Mouse (Mus musculus) heart, embryonic 14.5 days (tissue): ENCODE results near the gene Cog5. TPM values are rescaled to one million over a fixed set of nuclear protein-coding genes. Genes with fewer than 3 reads are reported as not detected.
A peak's percentile ranks its signal among the peaks of the same experiment; 100 is the strongest.

Source experiments
- ATAC-seq: fragments of 200-750 bp; cut with Nextera tagmentation; 2 replicates; pipeline ENCODE4 v1.8.0; 2017; ENCODE audit warnings: low read depth, moderate TSS enrichment; ENCODE audit not compliant: insufficient number of reproducible peaks, insufficient read depth, low FRiP score
- H3K27ac ChIP-seq, 2 experiments: fragments of 200-500 bp in 1 of 2; fragments of 300-500 bp in 1 of 2; sonication (generic) in 1 of 2; replicated peaks in 1 of 2; 2 replicates each; pipeline ENCODE4 v1.5.1; 2012 to 2014; ENCODE audit warnings: low read depth in 2 of 2, low read length in 2 of 2, control low read depth in 1 of 2, mild to moderate bottlenecking in 1 of 2, mixed read lengths in 1 of 2; ENCODE audit not compliant: control insufficient read depth in 1 of 2, insufficient read depth in 1 of 2
- H3K27me3 ChIP-seq: fragments of 300-500 bp; sonication (generic); 2 replicates; pipeline ENCODE4 v1.6.1; 2014; ENCODE audit warnings: mild to moderate bottlenecking, low read length, control low read depth; ENCODE audit not compliant: control insufficient read depth, insufficient read depth
- H3K36me3 ChIP-seq: fragments of 300-500 bp; sonication (generic); 2 replicates; pipeline ENCODE4 v1.6.1; 2014; ENCODE audit warnings: mild to moderate bottlenecking, control low read depth, low read length, mixed read lengths; ENCODE audit not compliant: control insufficient read depth, insufficient read depth
- H3K4me1 ChIP-seq, 2 experiments: fragments of 200-500 bp in 1 of 2; fragments of 300-500 bp in 1 of 2; sonication (generic) in 1 of 2; 2 replicates each; pipeline ENCODE4 v1.6.1; 2012 to 2014; ENCODE audit warnings: low read length in 2 of 2, control low read depth in 1 of 2, mixed read lengths in 1 of 2; ENCODE audit not compliant: control insufficient read depth in 2 of 2, insufficient read depth in 2 of 2
- H3K4me2 ChIP-seq: fragments of 300-500 bp; sonication (generic); 2 replicates; pipeline ENCODE4 v1.6.1; 2014; ENCODE audit warnings: mild to moderate bottlenecking, low read length
- H3K4me3 ChIP-seq, 2 experiments: fragments of 200-500 bp in 1 of 2; fragments of 300-500 bp in 1 of 2; sonication (generic) in 1 of 2; 2 replicates each; pipeline ENCODE4 v1.5.1; 2012 to 2014; ENCODE audit warnings: low read length in 2 of 2, mild to moderate bottlenecking in 2 of 2, control low read depth in 1 of 2, low read depth in 1 of 2, moderate library complexity in 1 of 2; ENCODE audit not compliant: control insufficient read depth in 1 of 2, insufficient read depth in 1 of 2
- H3K9ac ChIP-seq: fragments of 300-500 bp; sonication (generic); 2 replicates; pipeline ENCODE4 v1.6.1; 2014; ENCODE audit warnings: mild to moderate bottlenecking, low read length
- H3K9me3 ChIP-seq: fragments of 300-500 bp; sonication (generic); 2 replicates; pipeline ENCODE4 v1.6.1; 2016; ENCODE audit warnings: low read length, control low read depth; ENCODE audit not compliant: control insufficient read depth
- WGBS: fragments of 180-500 bp; shearing (Covaris S2); extraction: QIAGEN DNeasy Blood & Tissue Kit; methylation state at CpG from one replicate; pipeline ENCODE4 v1.1.7; 2014; 5-methylcytosine and 5-hydroxymethylcytosine counted together
- polyA plus RNA-seq: library from polyadenylated mRNA; unstranded; fragments of >200 nt; fragmentation: Nextera tagmentation; extraction: Ambion mirVana; gene quantifications from 2 replicates; pipeline ENCODE4 v1.2.1, GENCODE M21; 2014

Gene Cog5
- polyA plus RNA-seq, 1 experiment from 2014 or later: 38.0 TPM

DNA sequence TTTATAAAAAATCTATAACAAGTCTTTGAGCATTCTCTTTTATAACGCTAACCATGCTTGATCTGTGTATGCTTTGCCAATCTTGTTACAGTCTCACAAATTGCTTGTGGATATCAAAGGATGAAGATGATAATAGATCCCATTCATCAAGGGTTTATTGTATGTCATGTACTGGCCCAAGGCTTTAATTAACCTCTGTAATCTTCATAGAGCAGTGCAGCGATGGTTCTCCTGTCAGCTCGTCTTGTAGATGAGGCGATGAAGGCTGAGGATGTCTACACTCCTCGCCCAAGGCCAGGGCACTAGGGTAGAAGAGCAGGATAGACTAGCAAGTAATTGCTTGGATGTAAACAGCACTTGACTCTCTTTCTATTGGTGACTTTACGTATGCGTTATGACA is 164.9 kb downstream of the Cog5 start:
- Histone ChIP-seq H3K27me3 (no peaks in the 10 kb centered on the region), H3K4me1 (0 out of 4 replicates have a peak, but pooled peaks cover 0 to under 1% of the 10 kb centered on the region in 2 experiments), H3K9me3 (no peaks in the 10 kb centered on the region), H3K36me3 (0 out of 2 replicates have a peak, but pooled peaks cover 5% of the 10 kb centered on the region), H3K27ac (no peak overlapping the region), H3K9ac (no peak overlapping the region), H3K4me3 (no peak overlapping the region), H3K4me2 (no peak overlapping the region)
- no peak for ATAC-seq
- 72% methylated on average over 7 of the region's 7 CpGs for WGBS

DNA sequence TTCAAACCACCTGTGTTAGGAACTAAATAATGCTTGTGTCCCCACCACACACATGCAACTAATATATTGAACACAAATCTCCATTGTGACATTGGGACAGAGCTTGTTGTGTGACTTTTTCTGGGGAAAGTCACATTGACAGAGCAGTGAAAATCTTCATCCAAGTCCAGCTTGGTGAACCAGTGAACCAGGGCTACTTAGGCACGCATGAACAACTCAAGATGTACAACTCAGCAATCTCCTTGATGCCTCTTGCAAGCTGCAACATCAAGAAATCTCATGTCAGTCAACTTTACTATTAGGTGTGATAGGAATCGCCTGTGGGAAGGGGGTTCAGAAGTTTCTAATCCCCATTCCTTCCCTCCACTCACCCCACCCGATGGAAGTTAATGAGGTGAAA is 169.0 kb downstream of the Cog5 start:
- WGBS: 85% methylated on average over 3 of the region's 3 CpGs
- ATAC-seq: no peak

DNA sequence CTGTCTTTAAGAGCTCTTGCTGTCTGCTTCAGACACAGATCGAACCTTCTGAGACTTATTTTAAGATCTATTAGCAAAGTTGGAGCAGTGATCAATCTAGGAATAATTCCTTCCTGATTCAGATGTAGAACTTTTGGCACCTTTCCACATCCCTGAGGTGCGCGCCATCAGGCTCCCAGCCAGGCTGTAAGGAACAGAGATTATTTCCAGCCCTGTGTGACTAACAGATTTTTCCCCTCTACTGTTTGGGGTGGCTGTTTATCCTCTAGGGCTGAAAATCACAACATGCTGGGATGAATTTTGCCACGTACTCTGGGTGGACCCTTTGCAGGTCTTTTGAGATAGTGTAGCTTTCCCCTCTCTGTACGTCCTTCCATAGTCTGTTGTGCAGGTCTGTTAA is 170.2 kb downstream of the Cog5 start:
- no peaks in the 10 kb centered on the region for H3K9me3 ChIP-seq
- no peak overlapping the region for H3K4me2 ChIP-seq
- H3K4me3 ChIP-seq: no peak overlapping the region
- no peak for ATAC-seq
- 61% methylated on average over 5 of the region's 5 CpGs for WGBS
- H3K4me1 ChIP-seq: peaks cover 0 to 6% of the 10 kb centered on the region in 2 experiments; a peak in 1 of 4 replicates
- H3K36me3 ChIP-seq: 0 out of 2 replicates have a peak, but pooled peaks cover 5% of the 10 kb centered on the region
- no peaks in the 10 kb centered on the region for H3K27me3 ChIP-seq
- 0 out of 4 replicates have a peak overlapping the region, but pooled peaks of 1 of the 2 experiments have one; percentile 44 for H3K27ac ChIP-seq
- no peak overlapping the region for H3K9ac ChIP-seq

More for the DNA sequence above, 169.0 kb downstream of the Cog5 start:
- Histone ChIP-seq H3K9ac (no peak overlapping the region), H3K36me3 (0 out of 2 replicates have a peak, but pooled peaks cover 5% of the 10 kb centered on the region), H3K4me3 (no peak overlapping the region), H3K27me3 (no peaks in the 10 kb centered on the region), H3K9me3 (no peaks in the 10 kb centered on the region), H3K4me2 (no peak overlapping the region), H3K27ac (no peak overlapping the region), H3K4me1 (peaks cover 0 to 6% of the 10 kb centered on the region in 2 experiments; a peak in 1 of 4 replicates)

DNA sequence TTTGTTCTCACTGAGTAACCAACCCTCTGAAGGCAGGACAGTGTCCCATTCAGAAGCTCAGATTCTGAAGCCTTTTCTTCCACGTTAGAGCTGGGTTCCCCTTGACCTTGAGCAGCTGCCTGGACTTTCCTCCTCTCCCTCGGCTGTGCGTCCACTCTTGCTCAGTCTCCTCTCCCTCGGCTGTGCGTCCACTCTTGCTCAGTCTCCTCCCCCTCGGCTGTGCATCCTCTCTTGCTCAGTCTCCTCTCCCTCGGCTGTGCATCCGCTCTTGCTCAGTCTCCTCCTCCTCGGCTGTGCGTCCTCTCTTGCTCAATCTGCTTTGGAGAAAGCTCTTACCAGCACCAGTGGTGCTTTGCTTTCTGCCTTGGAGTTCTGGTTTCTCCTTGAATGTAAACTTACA is 171.2 kb downstream of the Cog5 start:
- H3K4me1 ChIP-seq: peaks cover 0 to 6% of the 10 kb centered on the region in 2 experiments; a peak in 1 of 4 replicates
- H3K4me2 ChIP-seq: no peak overlapping the region
- no peaks in the 10 kb centered on the region for H3K9me3 ChIP-seq

DNA sequence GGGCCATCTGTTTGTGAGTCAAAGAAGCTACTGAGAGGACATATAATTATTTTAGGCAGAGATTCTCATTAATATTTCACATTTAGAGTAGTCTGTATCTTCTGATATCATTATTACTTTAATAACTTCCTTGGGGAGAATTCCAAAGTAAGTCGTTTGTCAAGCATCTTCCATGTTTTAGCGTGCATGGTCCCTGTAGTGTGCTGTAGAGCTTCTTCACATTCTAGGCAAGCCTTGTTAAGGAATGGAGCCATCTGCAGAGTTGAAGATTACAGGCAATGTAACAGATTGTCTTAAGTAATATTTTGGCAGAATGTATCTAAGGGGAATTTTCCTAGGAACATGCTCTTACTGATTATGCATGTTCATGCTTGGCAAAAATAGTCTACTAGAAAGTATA is 171.8 kb downstream of the Cog5 start:
- ATAC-seq: no peak
- Histone ChIP-seq H3K36me3 (0 out of 2 replicates have a peak, but pooled peaks cover 5% of the 10 kb centered on the region), H3K4me1 (peaks cover 0 to 6% of the 10 kb centered on the region in 2 experiments; a peak in 1 of 4 replicates), H3K9me3 (no peaks in the 10 kb centered on the region), H3K9ac (no peak overlapping the region), H3K27me3 (no peaks in the 10 kb centered on the region), H3K4me3 (no peak overlapping the region), H3K27ac (no peak overlapping the region), H3K4me2 (no peak overlapping the region)
- 93% methylated on average over 2 of the region's 2 CpGs for WGBS

More for the DNA sequence above, 171.2 kb downstream of the Cog5 start:
- no peak overlapping the region for H3K9ac ChIP-seq
- H3K27me3 ChIP-seq: no peaks in the 10 kb centered on the region
- H3K27ac ChIP-seq: no peak overlapping the region
- H3K36me3 ChIP-seq: 0 out of 2 replicates have a peak, but pooled peaks cover 5% of the 10 kb centered on the region
- no peak overlapping the region for H3K4me3 ChIP-seq
- ATAC-seq: no peak
- WGBS: 45% methylated on average over 10 of the region's 10 CpGs

DNA sequence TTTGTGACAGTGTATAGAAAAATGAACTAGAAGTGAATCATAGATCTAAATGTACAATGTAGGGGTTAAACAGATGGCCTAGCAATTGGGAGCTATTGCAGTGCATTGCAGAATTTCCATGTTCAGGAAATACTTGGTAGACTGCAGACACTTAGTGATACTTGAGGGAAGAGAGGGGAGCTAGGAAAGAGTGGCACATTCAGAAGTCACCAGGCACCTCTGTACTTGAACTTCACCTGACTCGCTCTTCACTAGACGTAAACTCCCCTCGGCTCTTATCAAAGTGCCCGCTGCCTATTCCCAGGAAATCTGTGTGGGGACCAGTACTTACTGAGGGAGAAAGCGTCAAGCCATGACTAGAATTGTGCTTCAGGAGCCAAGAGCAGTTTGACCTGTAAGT is 180.8 kb downstream of the Cog5 start:
- H3K9me3 ChIP-seq: no peaks in the 10 kb centered on the region
- H3K4me2 ChIP-seq: no peak overlapping the region
- H3K27ac ChIP-seq: no peak overlapping the region
- H3K9ac ChIP-seq: no peak overlapping the region
- H3K36me3 ChIP-seq: 0 out of 2 replicates have a peak, but pooled peaks cover 3% of the 10 kb centered on the region
- no peak for ATAC-seq
- no peak overlapping the region for H3K4me3 ChIP-seq
- 51% methylated on average over 5 of the region's 5 CpGs for WGBS
- H3K4me1 ChIP-seq: peaks cover 0 to 3% of the 10 kb centered on the region in 2 experiments; a peak in 1 of 4 replicates
- H3K27me3 ChIP-seq: no peaks in the 10 kb centered on the region

DNA sequence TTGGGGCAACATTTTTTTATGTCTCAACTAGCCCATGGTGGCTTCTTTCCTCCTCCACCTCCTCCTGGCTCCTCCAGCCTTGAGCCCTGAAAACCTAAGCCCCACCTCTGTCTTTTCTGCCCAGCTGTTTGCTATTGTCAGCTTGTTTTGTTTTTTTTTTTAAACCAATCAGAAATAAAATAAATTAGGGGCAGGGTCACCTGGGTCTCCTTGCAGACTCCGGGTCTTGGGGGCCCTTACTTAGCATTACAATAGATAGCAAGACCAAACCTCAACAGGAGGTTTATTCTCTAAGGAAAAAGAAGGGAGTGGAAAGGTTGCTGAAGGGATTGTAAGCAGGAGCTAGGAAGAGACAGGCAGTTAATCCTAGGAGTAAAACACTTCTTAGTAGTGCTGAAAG is 181.5 kb downstream of the Cog5 start:
- no peak overlapping the region for H3K9ac ChIP-seq
- H3K4me2 ChIP-seq: no peak overlapping the region
- 0 out of 2 replicates have a peak, but pooled peaks cover 3% of the 10 kb centered on the region for H3K36me3 ChIP-seq
- H3K4me3 ChIP-seq: no peak overlapping the region
- H3K27ac ChIP-seq: no peak overlapping the region
- H3K27me3 ChIP-seq: no peaks in the 10 kb centered on the region
- H3K4me1 ChIP-seq: peaks cover 0 to 3% of the 10 kb centered on the region in 2 experiments; a peak in 1 of 4 replicates
- H3K9me3 ChIP-seq: no peaks in the 10 kb centered on the region
- ATAC-seq: no peak
- 43% methylated on average over 1 of the region's 1 CpGs for whole genome bisulfite sequencing

DNA sequence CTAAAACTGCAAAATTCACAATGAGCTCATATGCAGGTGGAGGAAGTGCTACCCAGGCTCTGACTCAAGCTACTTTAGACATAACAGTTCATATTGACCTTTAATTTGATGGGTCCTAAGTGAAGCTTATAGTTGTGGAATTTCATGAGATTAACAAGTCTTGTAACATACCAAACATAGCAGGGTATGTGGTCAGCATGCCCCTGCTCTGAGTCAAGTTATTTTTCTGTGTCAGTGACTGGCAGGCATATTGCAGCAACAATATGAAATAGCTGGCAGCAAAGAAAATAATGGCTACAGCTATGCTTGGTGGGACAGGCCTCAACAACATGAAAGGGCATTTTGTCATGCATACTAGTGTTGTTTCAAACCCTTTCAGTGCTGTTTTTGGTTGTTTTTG is 183.9 kb downstream of the Cog5 start:
- peaks cover 0 to 3% of the 10 kb centered on the region in 2 experiments; a peak in 1 of 4 replicates for H3K4me1 ChIP-seq

More for the DNA sequence above, 183.9 kb downstream of the Cog5 start:
- H3K4me2 ChIP-seq: no peak overlapping the region
- H3K4me3 ChIP-seq: no peak overlapping the region
- H3K36me3 ChIP-seq: 0 out of 2 replicates have a peak, but pooled peaks cover 7% of the 10 kb centered on the region
- no peak overlapping the region for H3K27ac ChIP-seq
- no peak for ATAC-seq
- no peaks in the 10 kb centered on the region for H3K9me3 ChIP-seq
- H3K27me3 ChIP-seq: no peaks in the 10 kb centered on the region
- H3K9ac ChIP-seq: no peak overlapping the region
